Mouse (Mus musculus) G1E (cell line): Measurements from ENCODE around the gene Coq8b.

Experiments
- CTCF ChIP-seq: IDR thresholded peaks from 2 replicates; pipeline ENCODE4 v1.5.1; 2012; ENCODE audit warnings: low read depth, low read length, inconsistent platforms, mixed read lengths
- GATA1 ChIP-seq: IDR thresholded peaks from 2 replicates; pipeline ENCODE4 v1.6.1; 2012; ENCODE audit warnings: borderline replicate concordance, low read length, inconsistent platforms, mixed read lengths

DNA sequence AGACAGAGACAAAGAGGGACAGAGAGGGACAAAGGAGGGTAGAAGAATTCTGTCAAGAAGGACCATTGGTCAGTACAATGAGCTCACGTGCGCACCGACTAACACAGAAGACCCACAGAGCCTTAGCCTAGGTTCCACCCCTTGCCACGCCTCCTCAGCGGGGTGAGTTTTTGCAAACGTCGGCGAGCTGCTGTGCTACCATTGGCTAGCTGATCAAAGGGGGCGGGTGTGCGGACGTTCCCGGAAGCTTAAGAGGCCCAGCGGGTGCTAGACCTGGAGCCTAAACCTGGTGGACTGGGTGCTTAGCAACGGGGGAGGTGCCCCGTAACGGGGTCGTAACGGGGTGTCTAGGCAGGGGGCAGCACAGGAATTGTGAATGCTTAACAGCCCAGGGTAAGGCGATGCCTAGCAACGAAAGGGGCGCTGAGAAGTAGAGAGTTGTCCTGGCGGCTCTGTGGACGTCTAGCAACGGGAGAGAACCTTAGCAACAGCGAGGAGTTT lies at the start of gene Coq8b:
- TF ChIP-seq GATA1 (no peak), CTCF (no peak)
